Mouse (Mus musculus): ENCODE data around the gene Pkn2. TPM values are rescaled to one million over a fixed set of nuclear protein-coding genes. Genes with fewer than 3 reads are reported as not detected.
A peak's percentile ranks its signal among the peaks of the same experiment; 100 is the strongest.

Gene Pkn2
- polyA plus RNA-seq, 1 experiment from 2014 or later, result 27.2 TPM

GRCm38 (mm10) chr3:142852911-142853310 lies 28.9 kb downstream of the Pkn2 start:
- Histone ChIP-seq H3K9ac (ENCODE audit: low read length) (no peak overlapping the region), H3K36me3 (ENCODE audit: control insufficient read depth, insufficient read depth, low read length) (no peaks in the 10 kb centered on the region), H3K27ac (ENCODE audit: low read depth, low read length) (no peak overlapping the region), H3K4me3 (ENCODE audit: low read depth, low read length) (no peak overlapping the region), H3K4me1 (ENCODE audit: control insufficient read depth, insufficient read depth, low read length) (no peaks in the 10 kb centered on the region), H3K9me3 (replicated peaks; ENCODE audit: control insufficient read depth, low read length) (no peaks in the 10 kb centered on the region), H3K4me2 (ENCODE audit: low read length) (no peak overlapping the region), H3K27me3 (replicated peaks; ENCODE audit: control insufficient read depth, insufficient read depth, low read length) (no peaks in the 10 kb centered on the region)
- no peak for ATAC-seq
- 94% methylated on average over 3 of the region's 3 CpGs for WGBS
- DNase-seq (ENCODE audit: low spot score), result no peak

- 91% methylated on average over 3 of the region's 3 CpGs for WGBS
- ATAC-seq (no peak), DNase-seq (ENCODE audit: low spot score) (peak; percentile 40)
- H3K27me3 ChIP-seq (replicated peaks; ENCODE audit: control insufficient read depth, insufficient read depth, low read length), result no peaks in the 10 kb centered on the region
- no peak overlapping the region for H3K4me3 ChIP-seq (ENCODE audit: low read depth, low read length)
- H3K4me2 ChIP-seq (ENCODE audit: low read length), result no peak overlapping the region
- H3K9me3 ChIP-seq (replicated peaks; ENCODE audit: control insufficient read depth, low read length), result no peaks in the 10 kb centered on the region
- H3K9ac ChIP-seq (ENCODE audit: low read length), result no peak overlapping the region
- H3K4me1 ChIP-seq (ENCODE audit: control insufficient read depth, insufficient read depth, low read length), result no peaks in the 10 kb centered on the region
- H3K27ac ChIP-seq (ENCODE audit: low read depth, low read length), result no peak overlapping the region
- no peaks in the 10 kb centered on the region for H3K36me3 ChIP-seq (ENCODE audit: control insufficient read depth, insufficient read depth, low read length)
Observed at GRCm38 (mm10) chr3:142851631-142852030, 30.2 kb downstream of the Pkn2 start.

GRCm38 (mm10) chr3:142839961-142840360 lies 41.8 kb downstream of the Pkn2 start:
- no peaks in the 10 kb centered on the region for H3K4me1 ChIP-seq (ENCODE audit: control insufficient read depth, insufficient read depth, low read length)
- 24% methylated on average over 4 of the region's 4 CpGs for WGBS

GRCm38 (mm10) chr3:142834761-142835160 lies 47.0 kb downstream of the Pkn2 start:
- H3K36me3 ChIP-seq (ENCODE audit: control insufficient read depth, insufficient read depth, low read length), result 0 out of 2 replicates have a peak, but pooled peaks cover 3% of the 10 kb centered on the region
- ATAC-seq, result no peak
- no peak overlapping the region for H3K4me3 ChIP-seq (ENCODE audit: low read depth, low read length)
- DNase-seq (ENCODE audit: low spot score), result no peak
- H3K9me3 ChIP-seq (replicated peaks; ENCODE audit: control insufficient read depth, low read length), result no peaks in the 10 kb centered on the region
- H3K9ac ChIP-seq (ENCODE audit: low read length), result no peak overlapping the region
- no peaks in the 10 kb centered on the region for H3K27me3 ChIP-seq (replicated peaks; ENCODE audit: control insufficient read depth, insufficient read depth, low read length)
- WGBS, result 95% methylated on average over 4 of the region's 4 CpGs
- no peak overlapping the region for H3K27ac ChIP-seq (ENCODE audit: low read depth, low read length)
- H3K4me1 ChIP-seq (ENCODE audit: control insufficient read depth, insufficient read depth, low read length), result no peaks in the 10 kb centered on the region
- H3K4me2 ChIP-seq (ENCODE audit: low read length), result no peak overlapping the region

More at GRCm38 (mm10) chr3:142839961-142840360, 41.8 kb downstream of the Pkn2 start:
- H3K4me3 ChIP-seq (ENCODE audit: low read depth, low read length), result no peak overlapping the region
- no peak overlapping the region for H3K9ac ChIP-seq (ENCODE audit: low read length)
- no peaks in the 10 kb centered on the region for H3K9me3 ChIP-seq (replicated peaks; ENCODE audit: control insufficient read depth, low read length)
- H3K36me3 ChIP-seq (ENCODE audit: control insufficient read depth, insufficient read depth, low read length), result 0 out of 2 replicates have a peak, but pooled peaks cover 3% of the 10 kb centered on the region
- H3K4me2 ChIP-seq (ENCODE audit: low read length), result no peak overlapping the region
- ATAC-seq, result no peak
- DNase-seq (ENCODE audit: low spot score), result no peak
- no peak overlapping the region for H3K27ac ChIP-seq (ENCODE audit: low read depth, low read length)
- no peaks in the 10 kb centered on the region for H3K27me3 ChIP-seq (replicated peaks; ENCODE audit: control insufficient read depth, insufficient read depth, low read length)

- 97% methylated on average over 4 of the region's 4 CpGs for WGBS
- ATAC-seq, result no peak
- Histone ChIP-seq H3K9me3 (replicated peaks; ENCODE audit: control insufficient read depth, low read length) (no peaks in the 10 kb centered on the region), H3K4me2 (ENCODE audit: low read length) (no peak overlapping the region), H3K4me1 (ENCODE audit: control insufficient read depth, insufficient read depth, low read length) (no peaks in the 10 kb centered on the region), H3K27me3 (replicated peaks; ENCODE audit: control insufficient read depth, insufficient read depth, low read length) (no peaks in the 10 kb centered on the region), H3K4me3 (ENCODE audit: low read depth, low read length) (no peak overlapping the region), H3K36me3 (ENCODE audit: control insufficient read depth, insufficient read depth, low read length) (peaks cover 4% of the 10 kb centered on the region), H3K9ac (ENCODE audit: low read length) (no peak overlapping the region), H3K27ac (ENCODE audit: low read depth, low read length) (no peak overlapping the region)
- DNase-seq (ENCODE audit: low spot score), result no peak
Observed at GRCm38 (mm10) chr3:142834024-142834423, 47.8 kb downstream of the Pkn2 start.

- 89% methylated on average over 3 of the region's 3 CpGs for WGBS
- no peak overlapping the region for H3K4me3 ChIP-seq (ENCODE audit: low read depth, low read length)
- DNase-seq (ENCODE audit: low spot score) (no peak), ATAC-seq (no peak)
- H3K27ac ChIP-seq (ENCODE audit: low read depth, low read length), result no peak overlapping the region
- H3K9me3 ChIP-seq (replicated peaks; ENCODE audit: control insufficient read depth, low read length), result no peaks in the 10 kb centered on the region
- H3K36me3 ChIP-seq (ENCODE audit: control insufficient read depth, insufficient read depth, low read length), result peaks cover 15% of the 10 kb centered on the region
- no peak overlapping the region for H3K9ac ChIP-seq (ENCODE audit: low read length)
- H3K4me2 ChIP-seq (ENCODE audit: low read length), result no peak overlapping the region
- H3K4me1 ChIP-seq (ENCODE audit: control insufficient read depth, insufficient read depth, low read length), result no peaks in the 10 kb centered on the region
- H3K27me3 ChIP-seq (replicated peaks; ENCODE audit: control insufficient read depth, insufficient read depth, low read length), result no peaks in the 10 kb centered on the region
Observed at GRCm38 (mm10) chr3:142832910-142833309, 48.9 kb downstream of the Pkn2 start.

GRCm38 (mm10) chr3:142826449-142827146 lies 55.2 kb downstream of the Pkn2 start:
- Histone ChIP-seq H3K36me3 (ENCODE audit: control insufficient read depth, insufficient read depth, low read length) (peaks cover 14% of the 10 kb centered on the region), H3K27me3 (replicated peaks; ENCODE audit: control insufficient read depth, insufficient read depth, low read length) (no peaks in the 10 kb centered on the region), H3K4me3 (ENCODE audit: low read depth, low read length) (no peak overlapping the region), H3K9ac (ENCODE audit: low read length) (no peak overlapping the region), H3K9me3 (replicated peaks; ENCODE audit: control insufficient read depth, low read length) (no peaks in the 10 kb centered on the region), H3K27ac (ENCODE audit: low read depth, low read length) (no peak overlapping the region; the same call in 1 of the 2 replicates), H3K4me1 (ENCODE audit: control insufficient read depth, insufficient read depth, low read length) (no peaks in the 10 kb centered on the region), H3K4me2 (ENCODE audit: low read length) (no peak overlapping the region)
- 86% methylated on average over 4 of the region's 4 CpGs for WGBS
- ATAC-seq, result no peak
- no peak for DNase-seq (ENCODE audit: low spot score)

GRCm38 (mm10) chr3:142823606-142824005 lies 58.2 kb downstream of the Pkn2 start:
- Histone ChIP-seq H3K36me3 (ENCODE audit: control insufficient read depth, insufficient read depth, low read length) (peaks cover 15% of the 10 kb centered on the region), H3K27ac (ENCODE audit: low read depth, low read length) (no peak overlapping the region), H3K4me2 (ENCODE audit: low read length) (no peak overlapping the region), H3K4me3 (ENCODE audit: low read depth, low read length) (no peak overlapping the region), H3K27me3 (replicated peaks; ENCODE audit: control insufficient read depth, insufficient read depth, low read length) (no peaks in the 10 kb centered on the region), H3K9me3 (replicated peaks; ENCODE audit: control insufficient read depth, low read length) (no peaks in the 10 kb centered on the region), H3K9ac (ENCODE audit: low read length) (no peak overlapping the region), H3K4me1 (ENCODE audit: control insufficient read depth, insufficient read depth, low read length) (no peaks in the 10 kb centered on the region)
- ATAC-seq (no peak), DNase-seq (ENCODE audit: low spot score) (no peak)
- 91% methylated on average over 1 of the region's 1 CpGs for WGBS

GRCm38 (mm10) chr3:142817506-142817905 lies 64.3 kb downstream of the Pkn2 start:
- H3K9ac ChIP-seq (ENCODE audit: low read length), result no peak overlapping the region

More at GRCm38 (mm10) chr3:142817506-142817905, 64.3 kb downstream of the Pkn2 start:
- no peak overlapping the region for H3K4me3 ChIP-seq (ENCODE audit: low read depth, low read length)
- no peak overlapping the region for H3K27ac ChIP-seq (ENCODE audit: low read depth, low read length)
- H3K4me1 ChIP-seq (ENCODE audit: control insufficient read depth, insufficient read depth, low read length), result no peaks in the 10 kb centered on the region
- peaks cover 10% of the 10 kb centered on the region for H3K36me3 ChIP-seq (ENCODE audit: control insufficient read depth, insufficient read depth, low read length)
- DNase-seq (ENCODE audit: low spot score) (no peak), ATAC-seq (no peak)
- H3K9me3 ChIP-seq (replicated peaks; ENCODE audit: control insufficient read depth, low read length), result no peaks in the 10 kb centered on the region
- H3K27me3 ChIP-seq (replicated peaks; ENCODE audit: control insufficient read depth, insufficient read depth, low read length), result no peaks in the 10 kb centered on the region
- H3K4me2 ChIP-seq (ENCODE audit: low read length), result no peak overlapping the region
- 98% methylated on average over 3 of the region's 3 CpGs for WGBS

All from forebrain, embryonic 14.5 days (tissue).